Mouse (Mus musculus): ENCODE measurements around the gene Ttc1. TPM values are rescaled to one million over a fixed set of nuclear protein-coding genes. Genes with fewer than 3 reads are reported as not detected.

Ttc1 gene
- polyA plus RNA-seq, 1 experiment from 2014 or later, result 53.2 TPM

DNA sequence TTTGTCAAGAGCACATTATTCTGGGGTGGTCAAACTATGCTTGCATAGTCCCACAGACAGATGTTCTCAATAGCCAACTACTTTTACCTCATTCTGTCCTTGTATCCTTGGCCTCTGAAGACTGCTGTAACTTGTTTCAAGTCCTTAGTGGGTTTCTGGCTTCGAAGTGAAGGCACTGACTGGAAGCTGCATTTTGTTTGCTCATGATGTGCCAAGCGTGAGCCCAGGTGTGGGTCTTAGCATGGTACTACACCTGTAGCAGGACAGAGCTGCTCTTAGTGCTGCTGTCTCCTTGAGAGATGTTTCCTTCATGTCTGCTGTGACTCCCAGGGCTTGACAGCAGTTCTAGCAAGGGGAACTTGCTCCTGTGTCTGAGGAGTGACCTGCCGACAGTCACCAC lies 24.4 kb downstream of the Ttc1 start:
- ATAC-seq, result no peak

GRCm38 (mm10) chr11:43712178-43712577 lies 35.6 kb downstream of the Ttc1 start:
- Histone ChIP-seq H3K4me2 (replicated peaks; ENCODE audit: low read depth, low read length) (no peak overlapping the region), H3K4me1 (ENCODE audit: insufficient read depth, low read depth, low read length) (no peaks in the 10 kb centered on the region), H3K4me3 (ENCODE audit: low read depth, low read length) (no peak overlapping the region), H3K9me3 (ENCODE audit: low read length) (no peaks in the 10 kb centered on the region), H3K36me3 (ENCODE audit: insufficient read depth, low read length) (peaks cover 5% of the 10 kb centered on the region; the same call in 1 of the 2 replicates), H3K27ac (ENCODE audit: low read length) (no peak overlapping the region), H3K27me3 (replicated peaks; ENCODE audit: insufficient read depth, low read length) (no peaks in the 10 kb centered on the region), H3K9ac (replicated peaks; ENCODE audit: low read depth) (no peak overlapping the region)
- DNase-seq (ENCODE audit: low spot score) (no peak), ATAC-seq (no peak)
- WGBS, result 92% methylated on average over 4 of the region's 4 CpGs
- TF ChIP-seq CTCF (IDR thresholded peaks at IDR 0.05) (no peak), EP300 (IDR thresholded peaks at IDR 0.05) (no peak)

More for the DNA sequence above, 24.4 kb downstream of the Ttc1 start:
- Histone ChIP-seq H3K9ac (replicated peaks; ENCODE audit: low read depth) (no peak overlapping the region), H3K9me3 (ENCODE audit: low read length) (no peaks in the 10 kb centered on the region), H3K36me3 (ENCODE audit: insufficient read depth, low read length) (peaks cover 11% of the 10 kb centered on the region; the same call in 1 of the 2 replicates), H3K4me2 (replicated peaks; ENCODE audit: low read depth, low read length) (no peak overlapping the region), H3K4me1 (ENCODE audit: insufficient read depth, low read depth, low read length) (no peaks in the 10 kb centered on the region), H3K27ac (ENCODE audit: low read length) (no peak overlapping the region), H3K4me3 (ENCODE audit: low read depth, low read length) (no peak overlapping the region), H3K27me3 (replicated peaks; ENCODE audit: insufficient read depth, low read length) (no peaks in the 10 kb centered on the region)
- 89% methylated on average over 3 of the region's 3 CpGs for WGBS
- TF ChIP-seq CTCF (IDR thresholded peaks at IDR 0.05), result no peak
- TF ChIP-seq EP300 (IDR thresholded peaks at IDR 0.05), result no peak
- no peak for DNase-seq (ENCODE audit: low spot score)

- no peaks in the 10 kb centered on the region for H3K4me1 ChIP-seq (ENCODE audit: insufficient read depth, low read depth, low read length)
- peaks cover 9% of the 10 kb centered on the region; the same call in 1 of the 2 replicates for H3K36me3 ChIP-seq (ENCODE audit: insufficient read depth, low read length)
- no peaks in the 10 kb centered on the region for H3K9me3 ChIP-seq (ENCODE audit: low read length)
- H3K27ac ChIP-seq (ENCODE audit: low read length), result no peak overlapping the region
- no peak overlapping the region for H3K4me3 ChIP-seq (ENCODE audit: low read depth, low read length)
- DNase-seq (ENCODE audit: low spot score), result no peak
- ATAC-seq, result no peak
- no peak for TF ChIP-seq EP300 (IDR thresholded peaks at IDR 0.05)
- TF ChIP-seq CTCF (IDR thresholded peaks at IDR 0.05), result no peak
- no peaks in the 10 kb centered on the region for H3K27me3 ChIP-seq (replicated peaks; ENCODE audit: insufficient read depth, low read length)
- no peak overlapping the region for H3K9ac ChIP-seq (replicated peaks; ENCODE audit: low read depth)
- 95% methylated on average over 2 of the region's 2 CpGs for WGBS
- no peak overlapping the region for H3K4me2 ChIP-seq (replicated peaks; ENCODE audit: low read depth, low read length)
Measured at GRCm38 (mm10) chr11:43708409-43708808, 39.4 kb downstream of the Ttc1 start.

- H3K9me3 ChIP-seq (ENCODE audit: low read length), result no peaks in the 10 kb centered on the region
- H3K27ac ChIP-seq (ENCODE audit: low read length), result no peak overlapping the region
- H3K4me2 ChIP-seq (replicated peaks; ENCODE audit: low read depth, low read length), result no peak overlapping the region
- peaks cover 9% of the 10 kb centered on the region; the same call in 1 of the 2 replicates for H3K36me3 ChIP-seq (ENCODE audit: insufficient read depth, low read length)
- H3K4me3 ChIP-seq (ENCODE audit: low read depth, low read length), result no peak overlapping the region
- TF ChIP-seq EP300 (IDR thresholded peaks at IDR 0.05), result no peak
- TF ChIP-seq CTCF (IDR thresholded peaks at IDR 0.05), result no peak
- WGBS, result 89% methylated on average over 10 of the region's 10 CpGs
- no peak overlapping the region for H3K9ac ChIP-seq (replicated peaks; ENCODE audit: low read depth)
- H3K4me1 ChIP-seq (ENCODE audit: insufficient read depth, low read depth, low read length), result no peaks in the 10 kb centered on the region
- DNase-seq (ENCODE audit: low spot score) (no peak), ATAC-seq (no peak)
- no peaks in the 10 kb centered on the region for H3K27me3 ChIP-seq (replicated peaks; ENCODE audit: insufficient read depth, low read length)
Measured at GRCm38 (mm10) chr11:43705751-43706150, 42.1 kb downstream of the Ttc1 start.

GRCm38 (mm10) chr11:43703552-43703951 lies 44.3 kb downstream of the Ttc1 start:
- H3K27me3 ChIP-seq (replicated peaks; ENCODE audit: insufficient read depth, low read length), result no peaks in the 10 kb centered on the region
- peaks cover 9% of the 10 kb centered on the region; the same call in 1 of the 2 replicates for H3K36me3 ChIP-seq (ENCODE audit: insufficient read depth, low read length)
- H3K27ac ChIP-seq (ENCODE audit: low read length), result no peak overlapping the region
- no peak overlapping the region for H3K9ac ChIP-seq (replicated peaks; ENCODE audit: low read depth)
- H3K4me3 ChIP-seq (ENCODE audit: low read depth, low read length), result no peak overlapping the region
- ATAC-seq (no peak), DNase-seq (ENCODE audit: low spot score) (no peak)
- no peak overlapping the region for H3K4me2 ChIP-seq (replicated peaks; ENCODE audit: low read depth, low read length)
- H3K4me1 ChIP-seq (ENCODE audit: insufficient read depth, low read depth, low read length), result no peaks in the 10 kb centered on the region
- no peaks in the 10 kb centered on the region for H3K9me3 ChIP-seq (ENCODE audit: low read length)
- no peak for TF ChIP-seq EP300 (IDR thresholded peaks at IDR 0.05)
- no peak for TF ChIP-seq CTCF (IDR thresholded peaks at IDR 0.05)
- 63% methylated on average over 1 of the region's 1 CpGs for WGBS

- Histone ChIP-seq H3K9me3 (ENCODE audit: low read length) (no peaks in the 10 kb centered on the region), H3K27ac (ENCODE audit: low read length) (no peak overlapping the region), H3K9ac (replicated peaks; ENCODE audit: low read depth) (no peak overlapping the region), H3K4me1 (ENCODE audit: insufficient read depth, low read depth, low read length) (no peaks in the 10 kb centered on the region), H3K36me3 (ENCODE audit: insufficient read depth, low read length) (no peaks in the 10 kb centered on the region; the same call in 1 of the 2 replicates), H3K4me2 (replicated peaks; ENCODE audit: low read depth, low read length) (no peak overlapping the region), H3K27me3 (replicated peaks; ENCODE audit: insufficient read depth, low read length) (no peaks in the 10 kb centered on the region), H3K4me3 (ENCODE audit: low read depth, low read length) (no peak overlapping the region)
- ATAC-seq, result no peak
- no peak for DNase-seq (ENCODE audit: low spot score)
- WGBS, result 96% methylated on average over 3 of the region's 3 CpGs
- TF ChIP-seq EP300 (IDR thresholded peaks at IDR 0.05), result no peak
- no peak for TF ChIP-seq CTCF (IDR thresholded peaks at IDR 0.05)
Measured at GRCm38 (mm10) chr11:43700291-43700690, 47.5 kb downstream of the Ttc1 start.

GRCm38 (mm10) chr11:43698621-43699020 lies 49.2 kb downstream of the Ttc1 start:
- peak; percentile 84 for DNase-seq (ENCODE audit: low spot score)
- H3K9ac ChIP-seq (replicated peaks; ENCODE audit: low read depth), result no peak overlapping the region
- H3K27ac ChIP-seq (ENCODE audit: low read length), result no peak overlapping the region
- no peaks in the 10 kb centered on the region for H3K27me3 ChIP-seq (replicated peaks; ENCODE audit: insufficient read depth, low read length)
- H3K4me3 ChIP-seq (ENCODE audit: low read depth, low read length), result no peak overlapping the region
- H3K36me3 ChIP-seq (ENCODE audit: insufficient read depth, low read length), result no peaks in the 10 kb centered on the region
- H3K9me3 ChIP-seq (ENCODE audit: low read length), result no peaks in the 10 kb centered on the region
- 49% methylated on average over 5 of the region's 5 CpGs for WGBS
- ATAC-seq, result peak; percentile 95
- no peak overlapping the region for H3K4me2 ChIP-seq (replicated peaks; ENCODE audit: low read depth, low read length)
- H3K4me1 ChIP-seq (ENCODE audit: insufficient read depth, low read depth, low read length), result no peaks in the 10 kb centered on the region
- TF ChIP-seq CTCF (IDR thresholded peaks at IDR 0.05), result no peak
- peak; percentile 44; the same call in 1 of the 2 replicates for TF ChIP-seq EP300 (IDR thresholded peaks at IDR 0.05)
